Mouse (Mus musculus) stomach, embryonic 16.5 days (tissue): ENCODE measurements around the gene Fbxw21. TPM values are rescaled to one million over a fixed set of nuclear protein-coding genes. Genes with fewer than 3 reads are reported as not detected.

Experiments used
- ATAC-seq: fragments of 200-750 bp; cut with Nextera tagmentation; 2 replicates; pipeline ENCODE4 v1.8.0; 2017; ENCODE audit warnings: moderate number of reproducible peaks, moderate TSS enrichment; ENCODE audit not compliant: insufficient read depth, low FRiP score
- H3K27ac ChIP-seq: fragments of 300-500 bp; sonication (generic); 2 replicates; pipeline ENCODE4 v1.5.1; 2014; ENCODE audit warnings: low read length
- H3K27me3 ChIP-seq: fragments of 300-500 bp; sonication (generic); 2 replicates; pipeline ENCODE4 v1.6.1; 2014; ENCODE audit warnings: low read length, control low read depth, mixed read lengths; ENCODE audit not compliant: control insufficient read depth, insufficient read depth
- H3K36me3 ChIP-seq: fragments of 300-500 bp; sonication (generic); 2 replicates; pipeline ENCODE4 v1.6.1; 2014; ENCODE audit warnings: low read length; ENCODE audit not compliant: control insufficient read depth, insufficient read depth
- H3K4me1 ChIP-seq: fragments of 300-500 bp; sonication (generic); 2 replicates; pipeline ENCODE4 v1.6.1; 2014; ENCODE audit warnings: low read length, control low read depth, mixed read lengths; ENCODE audit not compliant: control insufficient read depth, insufficient read depth
- H3K4me2 ChIP-seq: fragments of 300-500 bp; sonication (generic); 2 replicates; pipeline ENCODE4 v1.6.1; 2014; ENCODE audit warnings: low read depth, low read length, mixed read lengths
- H3K4me3 ChIP-seq: fragments of 300-500 bp; sonication (generic); replicated peaks from 2 replicates; pipeline ENCODE4 v1.5.1; 2014; ENCODE audit warnings: mild to moderate bottlenecking, low read length
- H3K9ac ChIP-seq: fragments of 300-500 bp; sonication (generic); 2 replicates; pipeline ENCODE4 v1.6.1; 2014; ENCODE audit warnings: low read length
- H3K9me3 ChIP-seq: fragments of 300-500 bp; sonication (generic); replicated peaks from 2 replicates; pipeline ENCODE4 v1.6.1; 2016; ENCODE audit warnings: low read length, control low read depth; ENCODE audit not compliant: control insufficient read depth
- WGBS: fragments of 180-500 bp; shearing (Covaris S2); extraction: QIAGEN DNeasy Blood & Tissue Kit; methylation state at CpG from one replicate; pipeline ENCODE4 v1.1.7; 2014; 5-methylcytosine and 5-hydroxymethylcytosine counted together
- polyA plus RNA-seq: library from polyadenylated mRNA; unstranded; fragments of >200 nt; fragmentation: Nextera tagmentation; extraction: Ambion mirVana; gene quantifications from 2 replicates; pipeline ENCODE4 v1.2.1, GENCODE M21; 2015

The Fbxw21 gene
- polyA plus RNA-seq, 1 experiment from 2014 or later, result not detected

DNA sequence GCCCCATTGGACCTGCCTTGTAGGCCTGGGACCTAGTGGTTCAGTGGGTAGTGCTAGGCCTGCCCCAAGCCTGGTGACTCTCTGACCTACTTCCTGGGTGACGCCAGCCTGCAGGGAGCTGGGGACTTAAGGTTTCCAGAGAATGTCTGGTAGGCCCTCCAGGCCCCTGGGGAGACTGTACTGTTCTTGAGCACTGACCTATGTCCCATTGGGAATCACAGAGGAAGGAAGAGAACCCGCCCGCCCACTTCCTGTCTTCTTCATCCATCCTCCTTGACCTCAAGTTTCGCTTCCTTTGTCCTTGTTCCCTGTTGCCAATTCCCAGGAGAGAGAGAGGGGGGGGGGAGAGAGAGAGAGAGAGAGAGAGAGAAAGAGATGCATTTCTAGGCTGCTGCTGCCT lies 43.7 kb downstream of the Fbxw21 start:
- ATAC-seq, result no peak
- 86% methylated on average over 4 of the region's 4 CpGs for WGBS
- no peaks in the 10 kb centered on the region for H3K27me3 ChIP-seq
- H3K9me3 ChIP-seq, result no peaks in the 10 kb centered on the region
- H3K36me3 ChIP-seq, result peaks cover 15% of the 10 kb centered on the region; the same call in 1 of the 2 replicates
- no peak overlapping the region for H3K4me2 ChIP-seq
- H3K4me3 ChIP-seq, result no peak overlapping the region
- H3K4me1 ChIP-seq, result no peaks in the 10 kb centered on the region
- no peak overlapping the region for H3K27ac ChIP-seq
- no peak overlapping the region for H3K9ac ChIP-seq

DNA sequence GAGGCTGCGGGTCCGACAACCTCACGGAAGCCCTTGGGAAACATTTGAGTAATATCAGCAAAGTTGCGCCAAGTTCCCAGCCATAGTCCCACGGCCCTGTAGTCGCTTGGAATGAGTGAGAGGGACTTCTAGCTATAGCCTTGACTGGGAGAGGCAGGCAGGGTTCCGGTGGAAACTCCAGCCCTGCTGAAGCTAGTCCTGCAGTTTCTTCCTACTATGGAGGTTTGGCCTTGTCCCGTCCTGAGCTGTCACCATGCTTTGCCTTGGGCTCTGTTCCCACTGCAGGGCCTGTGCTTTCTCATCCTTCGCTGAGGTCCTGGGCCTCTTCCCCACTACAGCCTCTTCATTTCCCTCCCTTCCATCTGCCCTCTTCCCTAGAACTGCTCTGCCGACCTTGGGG lies 45.6 kb downstream of the Fbxw21 start:
- H3K9ac ChIP-seq, result no peak overlapping the region

GRCm38 (mm10) chr9:109114871-109115270 lies 47.0 kb downstream of the Fbxw21 start:
- no peak for ATAC-seq
- Histone ChIP-seq H3K4me1 (no peaks in the 10 kb centered on the region), H3K9me3 (no peaks in the 10 kb centered on the region), H3K36me3 (peaks cover 19% of the 10 kb centered on the region; the same call in 1 of the 2 replicates), H3K27me3 (no peaks in the 10 kb centered on the region), H3K4me2 (no peak overlapping the region), H3K9ac (no peak overlapping the region), H3K27ac (no peak overlapping the region), H3K4me3 (no peak overlapping the region)
- 88% methylated on average over 7 of the region's 7 CpGs for WGBS

More for the DNA sequence above, 45.6 kb downstream of the Fbxw21 start:
- no peaks in the 10 kb centered on the region for H3K4me1 ChIP-seq
- H3K4me3 ChIP-seq, result no peak overlapping the region
- no peak for ATAC-seq
- H3K9me3 ChIP-seq, result no peaks in the 10 kb centered on the region
- H3K27me3 ChIP-seq, result no peaks in the 10 kb centered on the region
- H3K4me2 ChIP-seq, result no peak overlapping the region
- peaks cover 18% of the 10 kb centered on the region; the same call in 1 of the 2 replicates for H3K36me3 ChIP-seq
- WGBS, result 84% methylated on average over 10 of the region's 10 CpGs
- no peak overlapping the region for H3K27ac ChIP-seq

GRCm38 (mm10) chr9:109114276-109114675 lies 47.6 kb downstream of the Fbxw21 start:
- Histone ChIP-seq H3K27ac (no peak overlapping the region), H3K4me2 (no peak overlapping the region), H3K4me1 (no peaks in the 10 kb centered on the region), H3K4me3 (no peak overlapping the region), H3K36me3 (peaks cover 19% of the 10 kb centered on the region; the same call in 1 of the 2 replicates), H3K27me3 (no peaks in the 10 kb centered on the region), H3K9me3 (no peaks in the 10 kb centered on the region), H3K9ac (no peak overlapping the region)
- WGBS, result 90% methylated on average over 11 of the region's 11 CpGs
- no peak for ATAC-seq

DNA sequence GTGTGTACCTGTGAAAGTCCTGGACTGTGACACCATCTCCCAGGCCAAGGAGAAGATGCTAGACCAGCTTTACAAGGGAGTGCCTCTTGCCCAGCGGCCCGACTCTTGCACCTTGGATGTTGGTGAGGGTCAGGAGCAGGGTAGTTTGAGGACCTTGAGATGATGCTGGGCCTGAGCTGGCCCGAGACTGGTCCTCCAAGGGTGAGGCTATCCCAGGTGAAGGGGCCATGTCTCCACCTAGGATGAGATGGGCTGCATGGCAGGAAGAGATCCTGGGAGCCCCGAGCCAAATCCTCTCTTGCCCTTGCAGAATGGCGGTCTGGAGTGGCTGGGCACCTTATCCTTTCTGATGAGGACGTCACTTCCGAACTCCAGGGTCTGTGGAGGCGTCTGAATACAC lies 48.5 kb downstream of the Fbxw21 start:
- no peak overlapping the region for H3K27ac ChIP-seq
- H3K36me3 ChIP-seq, result peaks cover 21% of the 10 kb centered on the region; the same call in 1 of the 2 replicates
- WGBS, result 90% methylated on average over 8 of the region's 8 CpGs
- no peaks in the 10 kb centered on the region for H3K9me3 ChIP-seq
- no peaks in the 10 kb centered on the region for H3K4me1 ChIP-seq
- H3K9ac ChIP-seq, result no peak overlapping the region
- H3K4me2 ChIP-seq, result no peak overlapping the region
- no peak overlapping the region for H3K4me3 ChIP-seq
- no peaks in the 10 kb centered on the region for H3K27me3 ChIP-seq
- ATAC-seq, result no peak

DNA sequence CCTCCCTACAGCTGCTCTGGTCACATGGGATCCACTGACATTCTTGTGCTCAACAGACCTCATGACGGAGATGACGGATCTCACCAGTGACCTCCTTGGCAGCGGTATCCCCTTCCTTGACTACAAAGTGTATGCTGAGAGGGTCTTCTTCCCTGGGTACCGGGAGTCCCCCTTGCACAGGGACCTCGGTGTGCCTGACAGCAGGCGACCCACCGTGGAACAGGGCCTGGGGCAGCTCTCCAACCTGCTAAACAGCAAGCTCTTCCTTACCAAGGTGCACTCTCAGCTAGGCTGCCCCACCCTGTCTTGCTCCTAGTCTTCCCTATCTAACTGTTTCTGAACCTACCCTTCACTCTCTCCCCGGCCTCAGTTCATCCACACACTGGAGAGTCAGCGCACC lies 50.2 kb downstream of the Fbxw21 start:
- H3K36me3 ChIP-seq, result peaks cover 18% of the 10 kb centered on the region; the same call in 1 of the 2 replicates
- H3K4me1 ChIP-seq, result no peaks in the 10 kb centered on the region
- WGBS, result 87% methylated on average over 9 of the region's 9 CpGs
- H3K9ac ChIP-seq, result no peak overlapping the region
- H3K4me2 ChIP-seq, result no peak overlapping the region
- no peak for ATAC-seq
- H3K9me3 ChIP-seq, result no peaks in the 10 kb centered on the region
- H3K4me3 ChIP-seq, result no peak overlapping the region
- no peaks in the 10 kb centered on the region for H3K27me3 ChIP-seq
- no peak overlapping the region for H3K27ac ChIP-seq

GRCm38 (mm10) chr9:109111101-109111500 lies 50.7 kb downstream of the Fbxw21 start:
- Histone ChIP-seq H3K9ac (no peak overlapping the region), H3K9me3 (no peaks in the 10 kb centered on the region), H3K27ac (no peak overlapping the region), H3K4me1 (no peaks in the 10 kb centered on the region), H3K27me3 (no peaks in the 10 kb centered on the region), H3K4me3 (no peak overlapping the region), H3K4me2 (no peak overlapping the region), H3K36me3 (peaks cover 18% of the 10 kb centered on the region; the same call in 1 of the 2 replicates)
- ATAC-seq, result no peak
- 87% methylated on average over 4 of the region's 4 CpGs for WGBS

DNA sequence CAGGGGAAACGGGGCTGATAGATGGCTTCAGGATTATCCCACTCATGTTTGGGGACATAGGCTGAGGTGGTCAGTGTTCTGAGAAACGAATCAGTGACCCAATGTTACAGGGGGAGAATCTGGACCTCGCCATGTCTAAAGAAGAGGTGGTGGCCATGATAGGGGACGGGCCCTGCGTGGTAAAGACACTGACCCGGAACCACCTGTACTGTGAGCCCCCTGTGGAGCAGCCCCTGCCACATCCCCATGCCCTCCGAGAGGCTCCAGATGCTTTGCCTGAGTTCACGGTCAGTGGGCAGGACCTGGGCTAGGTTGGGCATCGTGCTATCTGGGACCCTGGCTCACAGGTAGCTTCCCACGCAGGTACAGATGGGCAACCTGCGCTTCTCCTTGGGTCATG lies 51.6 kb downstream of the Fbxw21 start:
- Histone ChIP-seq H3K9ac (no peak overlapping the region), H3K9me3 (no peaks in the 10 kb centered on the region), H3K4me2 (no peak overlapping the region), H3K4me3 (no peak overlapping the region), H3K27ac (no peak overlapping the region), H3K36me3 (peaks cover 15% of the 10 kb centered on the region; the same call in 1 of the 2 replicates), H3K27me3 (no peaks in the 10 kb centered on the region), H3K4me1 (no peaks in the 10 kb centered on the region)
- WGBS, result 92% methylated on average over 11 of the region's 11 CpGs
- ATAC-seq, result no peak

- ATAC-seq, result no peak
Observed at GRCm38 (mm10) chr9:109107341-109107740, 54.5 kb downstream of the Fbxw21 start.

More at GRCm38 (mm10) chr9:109107341-109107740, 54.5 kb downstream of the Fbxw21 start:
- no peak overlapping the region for H3K4me3 ChIP-seq
- no peak overlapping the region for H3K4me2 ChIP-seq
- 65% methylated on average over 5 of the region's 6 CpGs for WGBS
- H3K9ac ChIP-seq, result no peak overlapping the region
- H3K36me3 ChIP-seq, result 0 out of 2 replicates have a peak, but pooled peaks cover 9% of the 10 kb centered on the region
- no peaks in the 10 kb centered on the region for H3K4me1 ChIP-seq
- H3K27me3 ChIP-seq, result no peaks in the 10 kb centered on the region
- H3K27ac ChIP-seq, result no peak overlapping the region
- no peaks in the 10 kb centered on the region for H3K9me3 ChIP-seq
